Mouse (Mus musculus): ENCODE measurements around the gene Nrp1.

DNA sequence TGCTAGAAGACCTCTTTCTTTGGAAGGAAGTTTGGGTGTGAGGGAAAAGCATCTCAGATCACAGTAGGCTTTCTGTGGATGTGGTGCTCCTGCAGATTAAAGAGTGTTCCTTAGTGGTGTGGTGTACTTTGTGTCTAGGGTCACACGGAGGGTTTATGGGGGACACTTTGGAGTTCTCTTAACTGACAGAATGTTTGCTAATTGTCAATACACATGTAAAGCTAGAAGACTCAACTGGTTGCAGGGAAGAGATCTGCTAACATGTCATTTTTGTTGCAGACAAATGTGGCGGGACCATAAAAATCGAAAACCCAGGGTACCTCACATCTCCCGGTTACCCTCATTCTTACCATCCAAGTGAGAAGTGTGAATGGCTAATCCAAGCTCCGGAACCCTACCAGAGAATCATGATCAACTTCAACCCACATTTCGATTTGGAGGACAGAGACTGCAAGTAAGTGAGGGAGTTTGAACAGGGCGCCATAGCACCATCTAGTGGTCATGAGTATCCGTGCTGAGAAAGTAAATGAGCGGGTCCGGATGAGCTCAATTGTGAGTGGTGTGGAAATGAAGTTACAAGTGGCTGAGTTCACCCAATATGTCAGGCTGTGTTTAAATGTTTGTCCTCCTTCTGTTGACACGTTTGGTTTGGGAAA lies 4.7 kb downstream of the Nrp1 start:
- no peak for TF ChIP-seq GATA1 (IDR thresholded peaks at IDR 0.05; ENCODE audit: borderline replicate concordance, low read length)
- TF ChIP-seq FLI1 (IDR thresholded peaks at IDR 0.05; ENCODE audit: low read length), result no peak

Data from megakaryocyte, embryonic 14.5 days (primary cell).